Mouse (Mus musculus): Measurements from ENCODE around the gene Gramd4.

DNA sequence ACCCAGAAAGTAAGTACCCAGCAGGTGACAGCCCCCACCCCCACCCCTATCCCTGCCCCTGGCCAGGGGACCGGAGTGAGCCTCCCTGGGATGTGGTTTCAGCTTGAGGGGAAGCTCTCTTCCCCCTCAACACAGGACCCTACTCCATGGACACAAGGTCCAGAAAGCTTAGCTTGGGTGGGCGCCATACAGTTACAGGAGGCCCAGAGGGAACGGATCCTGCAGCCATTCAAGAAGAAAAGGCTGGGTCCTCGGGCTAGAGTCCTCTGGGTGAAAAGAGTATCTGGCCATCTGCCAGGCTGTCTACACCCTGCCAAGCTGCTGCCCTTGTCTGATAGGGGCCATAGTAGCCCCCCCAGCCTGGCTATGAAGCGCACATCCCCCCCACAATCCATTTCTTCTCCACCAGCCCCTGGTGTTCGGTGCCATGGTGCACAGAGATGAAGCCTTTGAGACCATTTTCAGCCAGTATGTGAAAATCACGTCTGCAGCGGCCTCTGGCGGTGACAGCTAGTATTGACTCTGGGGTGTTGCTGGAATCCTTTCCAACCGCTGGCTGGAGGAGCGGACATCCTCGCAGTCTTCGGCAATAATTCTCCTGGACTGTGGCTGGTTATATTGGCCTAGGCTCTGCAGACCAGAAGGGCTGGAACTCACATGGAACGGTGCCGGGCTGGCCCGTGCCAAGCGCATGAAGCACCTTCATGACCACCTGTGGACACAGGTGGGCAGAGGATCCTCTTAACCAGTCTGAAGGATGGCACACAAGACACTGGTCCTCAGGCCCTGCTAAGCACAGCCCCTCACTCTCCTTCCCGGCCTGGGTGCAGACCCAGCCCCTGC is 77.7 kb downstream of the Gramd4 start:
- no peak for TF ChIP-seq GATA1 (IDR thresholded peaks at IDR 0.05; ENCODE audit: low read length)
- no peak for TF ChIP-seq TAL1 (IDR thresholded peaks at IDR 0.05; ENCODE audit: low read length)
